14 mouse cellular contexts compared by ENCODE assay signal in genomic region chr17:66750481-66751206, GRCm38 (mm10).
"Had no signal": no experiment of that assay in that cellular context is flagged by ENCODE, and none has a peak within 500 bp of the region (broad histone marks: within the 10 kb centered on the region; RNA-seq: fewer than 3 reads in every experiment).

No protein-coding gene starts in this region.

- H3K9ac ChIP-seq: kidney, embryonic 15.5 days; limb, embryonic 13.5 days; liver, embryonic 14.5 days; neural tube, embryonic 13.5 days had no signal

- H3K4me3 ChIP-seq: kidney, embryonic 15.5 days; limb, embryonic 13.5 days; neural tube, embryonic 13.5 days had no signal

- H3K4me2 ChIP-seq: kidney, embryonic 15.5 days; limb, embryonic 13.5 days; neural tube, embryonic 13.5 days had no signal

- H3K27me3 ChIP-seq: kidney, embryonic 15.5 days; neural tube, embryonic 13.5 days had no signal

- H3K36me3 ChIP-seq: kidney, embryonic 15.5 days; limb, embryonic 13.5 days; neural tube, embryonic 13.5 days had no signal

- H3K9me3 ChIP-seq: kidney, embryonic 15.5 days; limb, embryonic 13.5 days; neural tube, embryonic 13.5 days had no signal

- H3K27ac ChIP-seq: kidney, embryonic 15.5 days; limb, embryonic 13.5 days; liver, embryonic 14.5 days; neural tube, embryonic 13.5 days had no signal

- DNase-seq: kidney, adult 2 months; kidney, postnatal 14 days; left cerebral cortex, postnatal 4 days; lung, adult 2 months; lung, postnatal 10 days; midbrain, embryonic 14.5 days; right cerebral cortex, adult 18-20 months; spleen, adult 18-20 months; thymus, adult 18-20 months; thymus, postnatal 14 days had no signal
